Mouse (Mus musculus) G1E-ER4 (cell line): ENCODE results near the gene Nmi. TPM values are rescaled to one million over a fixed set of nuclear protein-coding genes. Genes with fewer than 3 reads are reported as not detected.

ENCODE experiments used
- GATA1 ChIP-seq: IDR thresholded peaks from one replicate; pipeline ENCODE4 v1.8.0; 2012; ENCODE audit warnings: low read length, inconsistent platforms
- polyA plus RNA-seq: library from polyadenylated mRNA; stranded (reverse); fragments of >175 nt; gene quantifications from 2 replicates; pipeline ENCODE4 v1.2.3, GENCODE M21; 2012

Gene Nmi
- polyA plus RNA-seq, 1 experiment, result 0.39 TPM

DNA sequence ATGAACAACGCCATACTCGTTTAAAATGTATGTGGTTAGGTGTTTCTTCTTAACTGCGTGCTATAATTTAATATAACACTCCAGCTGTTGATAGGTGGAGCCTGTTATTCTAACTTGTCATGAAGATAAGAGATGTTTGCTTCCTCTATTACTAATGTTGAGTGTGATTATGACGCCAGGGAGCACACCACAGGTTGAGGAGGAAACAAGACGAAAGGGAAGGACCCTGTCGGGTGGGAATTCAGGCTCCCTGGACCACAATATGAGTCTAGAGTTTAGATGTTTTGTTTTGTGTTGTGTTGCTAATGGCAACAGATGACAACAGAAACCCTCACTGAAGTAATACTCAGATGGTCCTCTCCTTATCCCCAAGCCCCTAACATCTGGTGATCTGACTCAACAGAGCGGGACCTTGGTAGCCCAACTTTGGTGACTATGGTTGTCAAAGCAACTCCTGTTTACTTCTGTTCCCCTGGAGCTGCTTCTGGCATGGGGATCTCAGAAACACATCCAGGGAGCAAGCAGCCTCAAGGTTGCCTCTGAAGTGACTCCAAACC is 19.6 kb downstream of the Nmi start:
- no peak for TF ChIP-seq GATA1

GRCm38 (mm10) chr2:51950876-51951275 is 22.4 kb downstream of the Nmi start:
- TF ChIP-seq GATA1, result no peak

- TF ChIP-seq GATA1, result no peak
Observed at GRCm38 (mm10) chr2:51948105-51948830, 25.0 kb downstream of the Nmi start.

DNA sequence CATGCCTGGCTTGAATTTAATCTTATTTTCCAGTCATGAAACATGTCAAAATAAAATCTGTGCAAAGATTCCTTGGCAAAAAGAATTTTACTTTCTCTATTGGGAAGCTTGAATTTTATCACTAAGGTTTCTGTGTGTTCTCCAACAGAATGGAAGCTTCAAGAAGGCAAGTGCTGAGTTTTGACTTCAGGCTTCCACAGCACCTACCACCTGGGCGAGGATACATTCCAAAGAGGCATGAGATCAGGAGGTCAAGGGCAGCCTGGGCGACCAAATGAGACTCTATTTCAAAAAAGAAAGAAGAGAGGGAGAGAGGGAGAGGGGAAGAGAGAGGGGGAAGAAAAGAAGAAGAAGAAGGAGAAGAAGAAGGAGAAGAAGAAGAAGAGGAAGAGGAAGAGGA is 27.5 kb downstream of the Nmi start:
- TF ChIP-seq GATA1, result no peak

DNA sequence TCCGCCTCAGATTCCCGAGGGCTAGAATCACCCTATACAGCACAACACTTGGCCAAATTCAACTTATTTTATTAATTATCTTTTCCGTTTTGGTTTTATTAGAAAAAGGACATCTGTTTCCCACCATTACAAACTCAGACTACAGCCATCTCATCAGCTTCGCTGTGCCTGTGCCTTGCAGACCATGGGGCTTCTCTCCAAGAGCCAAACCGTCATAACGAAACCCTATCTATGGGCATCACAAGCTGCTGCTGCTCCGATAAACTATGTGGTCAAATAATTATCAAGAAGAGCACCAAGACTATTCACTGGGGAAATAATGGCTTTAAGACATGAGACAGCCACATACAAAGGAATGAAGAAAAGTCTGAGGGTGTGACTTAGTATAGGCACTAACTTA is 31.5 kb downstream of the Nmi start:
- TF ChIP-seq GATA1, result peak; percentile 94

DNA sequence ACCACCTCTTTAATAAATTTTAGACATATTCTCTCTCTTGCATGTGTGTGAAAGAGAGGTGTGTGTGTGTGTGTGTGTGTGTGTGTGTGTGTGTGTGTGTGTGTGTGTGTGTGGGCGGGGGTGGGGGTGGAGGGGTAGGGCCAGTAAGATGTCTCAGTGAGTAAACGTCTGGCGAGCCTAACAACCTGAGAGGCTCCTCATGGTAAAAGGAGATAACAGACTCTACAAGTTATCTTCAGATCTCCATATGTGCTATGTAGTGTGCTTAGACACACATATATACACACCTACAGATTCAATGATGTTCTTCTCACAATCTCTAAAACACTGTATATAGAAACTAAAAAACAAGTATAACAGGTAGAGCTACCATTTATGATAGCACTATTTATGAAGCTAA is 34.5 kb downstream of the Nmi start:
- TF ChIP-seq GATA1, result peak; percentile 21

DNA sequence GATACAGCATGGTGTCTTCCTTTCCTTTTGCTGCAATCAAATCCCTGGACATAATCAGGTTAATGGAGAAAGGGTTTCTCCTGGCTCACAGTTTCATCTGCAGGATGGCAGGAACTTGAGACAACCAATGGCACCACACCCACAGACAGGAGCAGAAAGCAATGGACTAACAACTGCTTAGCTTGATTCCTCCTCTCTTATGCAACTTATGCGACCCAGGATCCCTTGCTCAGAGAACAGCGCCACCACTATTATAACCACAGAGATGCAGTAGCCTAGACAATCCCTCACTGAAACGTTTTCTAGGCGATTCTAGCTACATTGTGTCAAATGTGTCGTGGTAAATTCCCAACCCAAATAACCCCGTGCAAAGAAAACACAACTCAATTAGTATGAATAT is 36.3 kb downstream of the Nmi start:
- no peak for TF ChIP-seq GATA1

GRCm38 (mm10) chr2:51936585-51936984 is 36.7 kb downstream of the Nmi start:
- TF ChIP-seq GATA1, result no peak

DNA sequence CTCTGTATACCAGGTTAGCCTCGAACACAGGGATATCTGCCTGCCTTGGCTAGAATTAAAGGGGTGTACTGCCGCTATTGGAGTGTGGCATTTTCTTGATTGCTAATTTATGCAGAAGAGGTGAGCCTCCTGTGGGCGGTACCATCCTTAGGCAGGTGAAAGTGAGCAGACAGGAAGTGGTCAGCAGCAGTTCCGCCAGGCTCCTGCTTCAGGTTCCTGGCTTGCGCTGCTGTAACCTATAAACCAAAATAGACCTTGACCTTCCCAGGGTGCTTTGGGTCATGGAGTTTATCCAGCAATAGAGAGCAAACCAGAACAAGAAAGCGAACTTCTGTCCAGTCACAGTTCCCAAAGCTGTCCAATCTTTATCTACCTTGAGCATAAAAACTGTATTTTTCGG is 37.4 kb downstream of the Nmi start:
- TF ChIP-seq GATA1, result no peak

GRCm38 (mm10) chr2:51934574-51935334 is 38.5 kb downstream of the Nmi start, which contains the start of gene Rbm43:
TSS of gene Rbm43 (minus strand) at chr2:51935163.
- TF ChIP-seq GATA1, result no peak

DNA sequence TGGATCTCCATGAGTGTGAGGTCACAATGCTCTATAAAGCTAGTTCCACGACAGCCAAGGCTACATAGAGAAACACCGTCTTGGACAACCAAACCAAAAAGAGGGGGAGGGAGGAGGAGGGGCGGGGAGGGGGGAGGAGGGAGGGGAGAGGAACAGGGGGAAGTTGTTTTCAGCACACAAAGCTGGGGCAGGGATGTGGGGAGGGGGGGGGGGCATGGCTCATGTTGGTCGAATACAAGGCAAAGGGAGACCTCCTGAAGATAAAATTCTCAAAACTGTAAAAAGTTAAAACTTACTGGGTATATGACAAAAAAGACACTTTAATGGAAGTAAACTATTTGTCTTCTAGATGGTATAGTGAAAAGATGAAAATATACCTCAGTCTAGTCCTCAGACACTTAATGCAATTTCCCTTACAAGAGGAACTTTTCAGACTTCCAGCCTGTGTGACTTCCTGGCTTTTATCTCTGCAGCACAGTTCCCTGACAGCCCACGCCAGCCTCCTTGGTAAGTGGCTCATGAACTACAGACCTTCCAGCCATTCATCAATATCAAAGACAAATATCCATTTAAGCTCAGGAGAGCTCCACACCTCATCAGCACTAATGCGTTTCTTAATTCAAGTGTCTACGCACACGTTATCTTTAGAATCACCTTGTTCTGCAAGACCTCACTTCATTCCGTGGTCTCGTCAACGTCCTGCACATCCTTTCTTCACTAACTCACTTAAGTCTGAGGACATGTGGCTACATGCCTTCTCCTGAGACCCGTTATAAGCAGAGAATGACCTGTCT is 39.8 kb downstream of the Nmi start:
- TF ChIP-seq GATA1, result no peak

DNA sequence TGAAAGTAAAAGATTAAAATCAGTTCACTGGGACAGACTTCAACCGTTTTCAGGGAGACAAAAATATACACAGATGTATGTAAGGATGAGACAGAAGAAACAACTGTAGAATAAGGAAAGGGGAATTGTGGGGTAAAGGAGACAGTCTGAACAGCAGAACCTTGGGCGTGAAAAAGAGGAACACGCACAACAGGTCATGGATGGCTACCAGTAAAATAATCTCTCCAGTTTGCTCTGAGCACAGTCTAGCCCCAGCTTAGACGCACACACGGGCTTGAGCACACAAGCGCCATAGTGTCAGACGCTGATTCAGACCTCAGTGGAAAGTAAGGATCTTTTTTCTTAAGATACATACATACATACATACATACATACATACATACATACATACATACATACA is 42.1 kb downstream of the Nmi start:
- TF ChIP-seq GATA1, result no peak

- no peak for TF ChIP-seq GATA1
Observed at GRCm38 (mm10) chr2:51914944-51915680, 58.2 kb downstream of the Nmi start.

DNA sequence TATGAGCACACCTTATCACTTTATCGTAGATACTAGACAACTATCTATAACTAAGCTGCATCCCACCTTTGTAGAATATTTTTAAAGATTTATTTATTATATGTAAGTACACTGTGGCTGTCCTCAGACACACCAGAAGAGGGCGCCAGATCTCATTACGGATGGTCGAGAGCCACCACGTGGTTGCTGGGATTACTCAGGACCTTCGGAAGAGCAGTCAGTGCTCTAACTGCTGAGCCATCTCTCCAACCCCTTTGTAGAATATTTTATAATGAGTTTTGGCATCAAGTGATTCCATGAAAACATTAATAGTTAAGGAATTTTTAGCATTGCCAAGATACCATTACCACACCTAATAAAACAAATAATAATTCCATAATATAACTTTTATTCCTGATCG is 58.8 kb downstream of the Nmi start:
- no peak for TF ChIP-seq GATA1

DNA sequence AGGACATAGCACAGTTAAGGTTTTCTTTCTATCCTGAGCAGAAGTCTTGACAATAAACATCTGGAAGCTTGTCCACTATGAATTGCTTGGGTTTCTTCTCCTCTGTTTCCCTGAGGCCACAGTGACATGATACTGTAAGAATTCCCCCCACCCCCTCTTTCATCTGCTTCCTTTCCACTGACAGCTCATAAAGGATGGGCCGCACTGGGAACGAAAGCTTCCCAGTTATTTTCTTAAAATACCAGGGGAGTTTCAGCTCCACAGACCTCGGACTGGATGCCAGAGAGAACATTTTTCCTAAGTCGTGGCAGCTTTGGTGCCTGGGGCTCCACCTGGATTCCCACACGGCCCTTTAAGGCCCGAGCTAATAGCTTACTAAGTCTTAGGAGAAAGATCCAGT is 60.6 kb downstream of the Nmi start:
- no peak for TF ChIP-seq GATA1
